Mouse (Mus musculus): ENCODE data around the gene Clip1. TPM values are rescaled to one million over a fixed set of nuclear protein-coding genes. Genes with fewer than 3 reads are reported as not detected.
A peak's percentile ranks its signal among the peaks of the same experiment; 100 is the strongest.
"Not testable (repeated sequence)": the region's sequence is repeated elsewhere in the genome, so short reads cannot be mapped to it uniquely, and the experiment has no call there.

The Clip1 gene
- total RNA-seq (2015; ENCODE audit: low replicate concordance) = 16.1 and 34.6 TPM in 2 replicates
- total RNA-seq (2017; ENCODE audit: low replicate concordance) = 13.6 and 36.7 TPM in 2 replicates

- peak; percentile 73 for ATAC-seq (replicated peaks; ENCODE audit: low FRiP score, poor library complexity, severe bottlenecking)
These were observed at the start of gene Clip1 for GRCm38 (mm10) chr5:123684221-123685144. Gene Clip1, minus strand, starts transcription at chr5:123684618.

- no peak for ATAC-seq (replicated peaks; ENCODE audit: low FRiP score, poor library complexity, severe bottlenecking)
These were observed 46.6 kb upstream of the Clip1 start for GRCm38 (mm10) chr5:123730981-123731380.

DNA sequence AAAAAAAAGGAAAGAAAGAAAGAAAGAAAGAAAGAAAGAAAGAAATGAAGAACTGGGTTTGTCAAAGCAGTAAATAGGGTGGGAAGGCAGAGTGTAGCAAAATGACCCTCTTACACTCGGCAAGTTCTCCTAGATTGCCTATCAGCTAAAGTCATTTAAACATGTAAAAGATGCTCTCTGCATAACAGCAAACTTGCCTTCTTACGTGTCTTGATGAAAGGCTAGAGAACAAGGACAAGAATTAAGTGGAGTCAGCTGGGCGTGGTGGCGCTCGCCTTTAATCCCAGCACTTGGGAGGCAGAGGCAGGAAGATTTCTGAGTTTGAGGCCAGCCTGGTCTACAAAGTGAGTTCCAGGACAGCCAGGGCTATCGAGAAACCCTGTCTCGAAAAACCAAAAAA is 39.4 kb upstream of the Clip1 start:
- not testable (repeated sequence) for ATAC-seq (replicated peaks; ENCODE audit: low FRiP score, poor library complexity, severe bottlenecking)

GRCm38 (mm10) chr5:123720328-123721311 is 36.2 kb upstream of the Clip1 start, which contains the start of gene Zcchc8:
Gene Zcchc8, minus strand, starts transcription at chr5:123721100.
- ATAC-seq (replicated peaks; ENCODE audit: low FRiP score, poor library complexity, severe bottlenecking) = peak; percentile 98

DNA sequence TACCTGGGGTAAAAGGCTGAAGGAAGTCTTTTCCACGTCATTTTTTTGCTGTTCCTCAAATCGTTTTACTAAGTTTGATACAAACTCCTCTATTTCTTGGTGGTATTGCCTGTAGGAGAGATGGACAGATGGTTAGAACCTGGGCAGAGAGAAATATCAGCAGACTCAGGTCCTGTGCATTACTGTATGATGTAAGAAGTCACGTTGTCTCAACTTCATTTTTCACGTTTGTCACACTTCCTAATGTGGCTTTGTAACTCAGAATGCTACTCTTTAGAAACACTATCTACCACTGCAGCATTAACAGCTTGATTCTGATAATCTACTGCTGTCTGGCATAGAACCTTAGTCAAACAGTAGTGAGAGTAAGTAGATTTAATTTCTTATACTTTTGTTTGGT is 30.2 kb upstream of the Clip1 start:
- no peak for ATAC-seq (replicated peaks; ENCODE audit: low FRiP score, poor library complexity, severe bottlenecking)

GRCm38 (mm10) chr5:123713782-123714181 is 29.4 kb upstream of the Clip1 start:
- no peak for ATAC-seq (replicated peaks; ENCODE audit: low FRiP score, poor library complexity, severe bottlenecking)

DNA sequence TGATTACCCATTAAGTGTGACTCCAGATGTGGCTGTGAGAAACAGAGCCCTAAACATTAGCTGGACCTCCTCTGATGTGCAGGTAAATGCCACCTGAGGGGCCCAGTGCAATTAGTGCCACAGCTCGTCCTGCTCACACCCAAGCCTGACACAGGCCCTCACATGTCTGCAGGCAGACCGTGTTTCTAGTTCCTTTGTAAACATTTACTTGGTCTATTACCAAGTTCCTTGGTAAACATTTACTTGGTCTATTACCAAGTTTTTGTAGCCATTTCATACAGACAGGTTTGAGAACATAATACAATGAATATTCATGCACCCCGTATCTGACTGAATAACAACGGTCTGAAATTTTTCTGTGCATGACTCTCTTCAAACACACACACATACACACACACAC is 25.2 kb upstream of the Clip1 start:
- ATAC-seq (replicated peaks; ENCODE audit: low FRiP score, poor library complexity, severe bottlenecking) = no peak

- ATAC-seq (replicated peaks; ENCODE audit: low FRiP score, poor library complexity, severe bottlenecking) = no peak
These were observed 24.2 kb upstream of the Clip1 start for GRCm38 (mm10) chr5:123708598-123708997.

DNA sequence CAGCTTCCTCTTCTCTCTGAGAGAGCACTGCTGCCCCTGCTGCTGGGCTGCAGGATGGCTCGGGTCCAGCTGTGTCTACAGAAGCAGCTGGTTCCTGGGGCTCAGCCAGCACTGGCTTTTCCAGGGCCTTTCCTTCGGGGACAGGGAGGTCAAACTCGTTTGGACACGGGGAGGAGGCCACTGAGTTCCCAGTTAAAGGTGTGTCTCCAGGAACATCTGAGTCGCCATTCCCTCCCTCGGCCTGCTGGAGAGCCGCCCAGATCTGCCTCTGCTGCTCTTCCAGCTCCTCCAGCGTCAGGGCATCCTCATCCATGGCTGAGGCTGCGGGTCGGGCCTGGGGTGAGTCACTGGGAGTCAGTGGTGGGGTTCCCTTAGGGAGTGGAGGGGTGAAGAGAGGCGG is 16.2 kb upstream of the Clip1 start:
- ATAC-seq (replicated peaks; ENCODE audit: low FRiP score, poor library complexity, severe bottlenecking) = no peak

GRCm38 (mm10) chr5:123699198-123699597 is 14.8 kb upstream of the Clip1 start:
- ATAC-seq (replicated peaks; ENCODE audit: low FRiP score, poor library complexity, severe bottlenecking) = peak; percentile 88

GRCm38 (mm10) chr5:123696961-123697360 is 12.5 kb upstream of the Clip1 start:
- ATAC-seq (replicated peaks; ENCODE audit: low FRiP score, poor library complexity, severe bottlenecking) = no peak

DNA sequence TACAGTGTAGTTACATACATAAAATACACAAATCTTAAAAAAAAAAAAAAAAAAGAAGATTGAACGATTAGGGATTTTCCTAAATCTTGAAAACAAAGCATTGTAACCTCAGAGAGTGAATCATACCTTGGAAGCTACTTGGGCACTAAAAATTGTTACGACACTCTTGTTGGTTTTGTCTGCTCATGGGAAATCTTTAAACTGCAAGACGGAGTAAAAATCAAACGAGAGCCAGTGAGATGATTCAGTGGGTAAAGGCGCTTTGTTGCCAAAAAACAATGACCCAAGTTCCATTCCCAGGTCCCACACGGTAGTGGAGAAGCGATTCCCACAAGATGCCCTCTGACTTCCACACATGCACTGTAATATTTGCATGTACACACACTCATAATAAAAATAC is 11.8 kb upstream of the Clip1 start:
- ATAC-seq (replicated peaks; ENCODE audit: low FRiP score, poor library complexity, severe bottlenecking) = no peak

DNA sequence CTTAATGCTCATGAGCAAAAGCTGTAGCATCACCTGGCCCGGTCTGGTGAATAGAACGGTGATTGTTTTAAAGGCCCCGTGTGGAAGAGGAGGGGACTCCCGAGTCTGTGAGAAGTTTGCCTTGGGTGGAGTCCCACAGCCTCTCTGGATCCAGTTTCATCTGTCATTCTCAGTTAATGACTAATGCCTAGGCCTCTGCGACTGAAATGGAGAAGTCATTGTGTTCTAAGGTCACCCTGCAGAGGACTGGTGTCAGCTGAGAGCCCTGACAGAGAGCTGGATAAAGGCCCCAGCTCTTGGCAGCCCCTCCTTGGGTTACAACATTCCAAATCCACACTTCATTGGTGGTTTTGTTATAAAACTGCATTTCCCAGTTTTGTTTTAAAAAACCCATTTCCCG is 10.1 kb upstream of the Clip1 start:
- ATAC-seq (replicated peaks; ENCODE audit: low FRiP score, poor library complexity, severe bottlenecking) = no peak

DNA sequence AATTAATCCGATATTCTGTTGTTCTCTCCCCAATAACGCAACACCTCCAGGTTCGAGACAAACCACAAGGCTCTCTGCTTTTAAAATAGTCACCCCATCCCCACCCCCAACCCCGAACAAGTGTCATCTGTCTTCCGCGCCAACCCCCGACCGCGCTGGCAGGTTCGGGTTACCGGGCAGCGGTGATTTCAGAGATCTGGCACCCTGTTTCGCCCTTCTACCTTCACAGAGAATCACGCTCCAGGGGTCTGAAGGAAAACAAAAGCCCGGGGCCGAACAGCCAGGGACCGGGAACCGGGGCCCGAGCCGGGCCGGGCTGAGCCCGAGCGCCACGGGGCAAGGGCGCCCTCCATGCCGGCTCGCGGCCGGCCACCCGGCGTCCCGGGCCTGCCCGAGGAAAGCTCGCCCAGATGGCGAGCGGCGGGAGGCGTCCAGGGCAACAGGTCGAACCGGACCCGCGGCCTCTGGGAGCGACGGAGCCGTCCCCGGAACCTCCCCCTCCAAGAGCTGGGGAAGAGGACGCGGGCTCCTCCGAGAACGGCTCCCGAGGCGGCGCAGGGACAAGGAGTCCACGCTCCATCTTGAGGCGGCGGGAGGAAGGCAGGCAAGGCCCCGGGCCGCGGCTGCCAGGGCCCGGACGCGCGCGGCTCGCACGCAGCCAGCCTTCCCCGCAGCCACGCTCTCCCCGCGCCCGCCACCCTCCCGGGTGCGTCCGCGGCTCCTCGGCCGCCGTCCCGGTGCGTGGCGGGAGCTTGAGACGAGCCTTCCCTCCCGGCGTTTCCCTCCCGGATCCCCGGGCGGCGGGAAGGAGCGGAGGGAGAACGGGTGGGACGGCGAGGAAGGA is 819 bp downstream of the Clip1 start:
- peak; percentile 58 for ATAC-seq (replicated peaks; ENCODE audit: low FRiP score, poor library complexity, severe bottlenecking)

GRCm38 (mm10) chr5:123683043-123683376 is 1.4 kb downstream of the Clip1 start:
- no peak for ATAC-seq (replicated peaks; ENCODE audit: low FRiP score, poor library complexity, severe bottlenecking)

GRCm38 (mm10) chr5:123682372-123682771 is 2.0 kb downstream of the Clip1 start:
- ATAC-seq (replicated peaks; ENCODE audit: low FRiP score, poor library complexity, severe bottlenecking) = no peak

DNA sequence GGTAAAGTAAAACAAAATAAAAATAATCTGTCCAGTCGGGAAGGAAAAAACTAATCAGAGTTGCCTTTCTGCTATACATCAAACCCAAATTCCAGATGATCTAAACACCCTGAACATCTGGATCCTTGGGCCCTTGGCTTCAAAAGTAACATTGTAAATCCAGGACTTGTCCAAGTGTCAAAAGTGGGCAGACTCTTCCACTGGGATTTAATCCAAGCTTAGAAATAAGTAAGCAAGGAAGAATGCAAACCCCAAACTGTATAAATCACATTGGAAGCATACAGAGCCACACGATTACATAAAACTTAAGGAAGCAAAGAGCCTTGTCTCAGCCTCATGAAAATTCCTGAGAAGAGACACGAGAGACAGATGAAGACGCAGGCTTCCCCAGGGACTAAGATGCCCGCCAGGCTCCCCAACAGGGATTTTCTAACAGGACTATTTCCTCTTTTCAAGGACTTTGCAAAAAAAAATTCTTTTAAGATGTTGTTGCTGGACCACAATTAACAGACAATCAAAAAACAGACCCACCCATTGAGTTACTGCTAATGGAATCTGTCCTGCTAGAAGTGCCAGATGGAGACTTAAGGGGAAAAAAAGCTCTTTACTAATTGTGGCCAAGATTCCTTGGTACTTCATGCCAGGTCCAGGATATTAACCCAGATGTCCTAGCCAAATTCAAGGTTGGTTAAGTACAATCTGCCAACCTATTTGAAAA is 4.7 kb downstream of the Clip1 start:
- no peak for ATAC-seq (replicated peaks; ENCODE audit: low FRiP score, poor library complexity, severe bottlenecking)

DNA sequence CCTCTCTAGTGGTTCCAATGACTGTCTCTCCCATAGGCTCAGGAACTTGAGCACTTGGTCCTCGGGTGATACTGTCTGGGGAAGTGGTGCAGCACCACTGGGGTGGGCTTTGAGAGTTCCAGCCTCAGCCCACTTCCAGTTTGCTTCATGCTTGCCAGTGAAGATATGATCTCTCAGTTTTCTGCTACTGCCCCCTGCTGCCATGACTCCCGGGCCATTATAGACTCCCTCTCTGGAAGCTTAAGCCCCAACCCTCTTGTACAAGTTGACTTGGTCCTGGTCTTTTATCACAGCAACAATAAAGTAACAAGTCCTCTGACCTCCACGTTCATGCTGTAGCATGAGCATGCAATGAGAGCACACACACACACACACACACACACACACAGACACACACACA is 5.3 kb downstream of the Clip1 start:
- ATAC-seq (replicated peaks; ENCODE audit: low FRiP score, poor library complexity, severe bottlenecking) = no peak

GRCm38 (mm10) chr5:123675717-123676116 is 8.7 kb downstream of the Clip1 start:
- ATAC-seq (replicated peaks; ENCODE audit: low FRiP score, poor library complexity, severe bottlenecking) = no peak

Measured in erythroblast, adult 5-6 weeks (primary cell).